Mouse (Mus musculus) gastrocnemius, postnatal 25 days (tissue): ENCODE data around the gene Snrnp25. TPM values are rescaled to one million over a fixed set of nuclear protein-coding genes. Genes with fewer than 3 reads are reported as not detected.

Experiments used
- DNase-seq: peaks from one replicate; pipeline ENCODE4 v3.0.0; 2022
- total RNA-seq, 2 experiments: library from RNA; stranded (reverse); gene quantifications; 1 replicate in 1 of 2; 2 replicates in 1 of 2; pipeline ENCODE4 v1.2.3; 2021

Snrnp25 gene
- total RNA-seq, 2 experiments from 2014 or later, result 6.7 to 9.1 TPM

DNA sequence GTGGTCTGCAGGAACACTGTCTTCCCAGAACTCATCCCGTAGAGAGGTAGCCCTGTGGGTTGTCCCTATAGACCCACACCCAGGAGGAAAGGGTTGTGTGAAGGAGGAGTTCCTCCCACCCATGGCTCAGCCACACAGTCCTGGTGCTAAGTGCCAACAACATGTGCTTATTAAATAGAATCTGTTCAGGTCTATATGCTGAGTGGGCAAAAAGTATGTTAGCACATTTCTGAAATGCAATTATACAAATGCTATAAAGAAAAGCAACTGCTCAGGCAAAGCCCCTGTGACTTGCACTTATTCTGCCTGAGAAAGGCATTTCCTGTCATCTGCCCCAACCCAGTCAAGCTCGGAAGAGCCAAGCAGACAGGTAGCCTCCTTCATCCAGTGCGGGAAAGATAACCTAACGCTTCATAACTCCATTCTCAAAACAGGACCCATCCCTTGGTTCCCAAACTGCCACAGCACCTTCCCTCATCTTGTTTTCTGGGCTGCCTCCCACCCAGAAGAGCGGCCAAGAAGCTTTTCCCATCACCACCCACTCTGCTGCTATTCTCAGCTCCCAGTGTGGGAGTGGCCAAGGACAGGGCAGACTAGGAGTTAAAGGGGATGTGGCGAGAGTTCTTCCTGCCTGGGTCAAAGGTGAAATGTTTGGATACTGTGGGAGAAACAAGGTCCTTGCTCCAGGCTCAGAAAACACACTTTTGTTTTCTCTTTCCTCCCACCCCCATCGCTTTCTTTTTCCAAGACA, 38.2 kb downstream of the Snrnp25 start:
- no peak for DNase-seq

GRCm38 (mm10) chr11:32244064-32244463, 38.8 kb downstream of the Snrnp25 start:
- DNase-seq, result peak; percentile 60

DNA sequence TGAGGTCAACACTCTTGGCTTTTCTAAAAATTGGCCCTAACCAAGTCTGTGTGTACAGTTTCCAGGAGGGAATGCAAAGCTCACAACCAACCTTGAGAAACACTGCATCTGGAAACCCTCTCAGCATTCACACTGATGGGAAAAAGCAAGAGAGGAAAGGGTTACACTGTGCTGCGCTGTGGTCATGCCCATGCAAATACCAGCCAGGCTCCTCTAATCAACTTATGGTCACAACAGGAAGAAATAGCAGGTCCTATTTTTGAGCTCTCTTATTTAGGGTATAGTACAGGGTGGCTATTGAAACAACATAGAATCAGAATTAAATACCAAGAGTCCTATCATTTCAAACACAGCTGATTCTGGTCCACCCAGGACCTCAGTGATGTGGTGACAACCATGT, 39.4 kb downstream of the Snrnp25 start:
- no peak for DNase-seq

DNA sequence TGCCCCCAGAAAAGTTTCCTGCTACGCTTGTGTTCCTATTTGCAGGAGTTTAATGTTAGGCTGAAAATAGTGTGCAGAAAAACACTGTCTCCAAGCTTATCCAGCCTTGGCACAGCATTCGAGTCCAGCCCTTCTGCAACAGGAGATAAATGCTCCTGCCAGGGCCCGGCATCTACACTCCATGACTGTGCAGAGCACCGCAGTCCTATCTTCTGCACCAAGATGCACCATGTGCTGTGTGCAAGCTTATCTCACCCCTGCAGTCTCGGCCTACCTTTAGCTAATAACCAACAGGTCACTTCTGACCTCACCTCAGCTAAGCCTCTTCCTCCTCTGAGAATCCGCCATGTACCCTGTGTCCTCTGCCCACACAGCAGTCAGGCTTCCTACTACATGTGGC, 40.4 kb downstream of the Snrnp25 start:
- DNase-seq, result no peak

GRCm38 (mm10) chr11:32247068-32247467, 41.9 kb downstream of the Snrnp25 start:
- DNase-seq, result no peak

GRCm38 (mm10) chr11:32248350-32248749, 43.1 kb downstream of the Snrnp25 start:
- DNase-seq, result no peak

- no peak for DNase-seq
Observed at GRCm38 (mm10) chr11:32250880-32251763, 45.9 kb downstream of the Snrnp25 start.

DNA sequence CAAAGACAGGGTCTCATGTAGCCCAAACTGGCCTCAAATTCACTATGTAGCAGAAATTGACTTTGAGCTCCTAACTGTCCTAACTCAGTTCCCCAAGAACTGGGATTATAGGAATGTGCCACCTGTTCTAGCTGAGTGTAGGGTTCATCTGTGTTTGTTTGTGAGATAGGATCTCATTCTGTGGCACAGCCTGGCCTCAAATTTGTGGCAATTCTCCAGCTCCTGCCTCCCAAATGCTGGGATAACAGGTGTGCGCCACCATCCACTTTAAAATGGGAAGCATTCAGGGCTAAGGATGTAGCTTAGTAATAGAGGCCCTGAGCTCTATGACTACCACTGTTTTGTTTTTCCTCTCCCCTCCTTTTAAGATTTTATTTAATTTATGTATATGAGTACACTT, 47.9 kb downstream of the Snrnp25 start:
- DNase-seq, result no peak

GRCm38 (mm10) chr11:32256146-32256545, 50.9 kb downstream of the Snrnp25 start:
- no peak for DNase-seq

DNA sequence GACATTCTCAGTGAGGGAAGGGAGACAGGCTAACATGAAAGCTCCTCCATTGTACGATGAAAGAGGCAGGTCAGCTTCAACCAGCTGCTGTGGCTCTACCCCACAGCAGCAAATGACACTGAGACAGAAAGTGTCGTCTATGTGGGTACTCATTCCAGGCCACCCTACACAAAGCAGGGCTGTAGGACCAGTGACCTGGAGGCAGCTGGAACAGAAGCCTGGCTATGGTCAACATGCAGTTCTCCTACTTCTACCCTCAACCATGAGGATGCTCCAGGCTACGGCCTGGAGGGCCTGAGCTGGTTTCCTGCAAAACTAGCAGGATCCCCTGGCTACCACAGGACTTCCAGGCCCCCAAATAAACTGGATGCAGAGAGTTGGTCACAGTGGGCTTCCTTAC, 51.4 kb downstream of the Snrnp25 start:
- DNase-seq, result no peak

Other genes starting within 250 kb of the Snrnp25 start
- not detected for gene 4930524B15Rik, start 239.8 kb upstream of the Snrnp25 start, total RNA-seq
- under 1 TPM; 0.26 to 0.35 TPM for gene Nsg2, start 205.0 kb upstream of the Snrnp25 start, total RNA-seq
- not detected for gene Il9r, start 5.1 kb upstream of the Snrnp25 start, total RNA-seq
- 10 to 100 TPM; 22.1 to 25.4 TPM for gene Rhbdf1, start 16.9 kb downstream of the Snrnp25 start, total RNA-seq
- gene Mpg, start 21.1 kb downstream of the Snrnp25 start, total RNA-seq, result 1 to 10 TPM; 6.1 to 6.2 TPM
- gene Nprl3, start 62.3 kb downstream of the Snrnp25 start, total RNA-seq, result 10 to 100 TPM; 21.7 to 23.3 TPM
- not detected for gene Hba-x, start 71.0 kb downstream of the Snrnp25 start, total RNA-seq
- gene Hba-a1, start 78.1 kb downstream of the Snrnp25 start, total RNA-seq, result 1,000 to 10,000 TPM in 1 of 2 experiments, 100 to 1,000 TPM in 1; 451 to 2,047 TPM
- gene Hbq1b, start 81.5 kb downstream of the Snrnp25 start, total RNA-seq, result not detected
- 1,000 to 10,000 TPM in 1 of 2 experiments, 100 to 1,000 TPM in 1; 358 to 1,609 TPM for gene Hba-a2, start 91.1 kb downstream of the Snrnp25 start, total RNA-seq
- not detected for gene Hbq1a, start 94.7 kb downstream of the Snrnp25 start, total RNA-seq
- 1 to 10 TPM; 4.4 to 7.1 TPM for gene Sh3pxd2b, start 142.4 kb downstream of the Snrnp25 start, total RNA-seq
- gene Ubtd2, start 250.0 kb downstream of the Snrnp25 start, total RNA-seq, result 10 to 100 TPM in 1 of 2 experiments, 1 to 10 TPM in 1; 9.3 to 10.5 TPM